Mouse (Mus musculus) spleen, adult 10 weeks (tissue): ENCODE results near the gene Trip10. TPM values are rescaled to one million over a fixed set of nuclear protein-coding genes. Genes with fewer than 3 reads are reported as not detected.

ENCODE experiments used
- polyA plus RNA-seq: library from polyadenylated mRNA; stranded (reverse); fragments of 350-450 nt; fragmentation: Illumina TruSeq; extraction: RNeasy Lipid Tissue Mini Kit (QIAGEN cat#74804); gene quantifications from one replicate; pipeline ENCODE4 v1.2.3, GENCODE M21; 2015; ENCODE audit warnings: low replicate concordance; ENCODE audit not compliant: insufficient read depth

Gene Trip10
- 18.0 TPM for polyA plus RNA-seq

GRCm38 (mm10) chr17:57249186-57250181 lies at the start of gene Trip10:
Gene Trip10 (plus strand): TSS chr17:57249455.

GRCm38 (mm10) chr17:57228014-57228413 lies 21.2 kb upstream of the Trip10 start, which contains the start of gene C3:
Gene C3 (minus strand): TSS chr17:57228136.

DNA sequence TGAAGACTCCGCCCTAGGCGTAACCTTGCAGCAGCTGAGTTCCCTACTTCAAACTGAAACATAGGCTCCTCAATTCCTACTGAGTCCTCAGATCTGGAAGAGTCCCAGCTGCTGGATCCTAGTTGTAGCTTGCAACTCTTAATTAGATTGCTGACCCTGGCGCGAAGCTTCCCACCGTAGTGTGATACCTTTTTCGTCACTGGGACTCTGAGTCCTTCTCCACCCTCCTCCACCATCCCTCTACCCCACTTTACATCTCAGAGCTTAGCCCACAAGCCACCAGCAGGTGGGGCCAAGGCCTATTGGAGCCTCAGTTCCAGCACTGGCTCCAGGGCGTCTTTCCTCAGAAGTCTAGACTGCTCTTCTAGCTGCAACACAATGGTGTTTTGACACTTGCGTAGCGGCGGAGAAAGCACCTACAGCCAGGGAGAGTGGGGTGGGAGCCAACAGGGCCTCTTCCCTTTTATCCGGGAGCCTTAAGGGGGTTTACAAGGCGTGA lies 1.0 kb upstream of the Trip10 start, which contains the start of gene Gpr108:
Gene Gpr108 (minus strand): TSS at position 246 of the 499 bp plus-strand sequence.

GRCm38 (mm10) chr17:57278943-57279590 lies 29.8 kb downstream of the Trip10 start, which contains the start of gene Vav1:
Gene Vav1 (plus strand): TSS chr17:57279100.

Other genes starting within 250 kb of the Trip10 start
- gene Pspn, start 249.4 kb upstream of the Trip10 start, polyA plus RNA-seq: not detected
- gene Gtf2f1, start 238.2 kb upstream of the Trip10 start, polyA plus RNA-seq: 29.0 TPM
- gene Gm17949, start 238.0 kb upstream of the Trip10 start, polyA plus RNA-seq: not detected
- gene Khsrp, start 217.9 kb upstream of the Trip10 start, polyA plus RNA-seq: 40.8 TPM
- not detected for gene Slc25a41, start 207.8 kb upstream of the Trip10 start, polyA plus RNA-seq
- 0.84 TPM for gene Crb3, start 190.3 kb upstream of the Trip10 start, polyA plus RNA-seq
- gene Slc25a23, start 189.6 kb upstream of the Trip10 start, polyA plus RNA-seq: 10.4 TPM
- gene Dennd1c, start 170.9 kb upstream of the Trip10 start, polyA plus RNA-seq: 128 TPM
- 0.83 TPM for gene Tubb4a, start 161.7 kb upstream of the Trip10 start, polyA plus RNA-seq
- gene Tnfsf9, start 144.1 kb upstream of the Trip10 start, polyA plus RNA-seq: 2.3 TPM
- not detected for gene Cd70, start 99.7 kb upstream of the Trip10 start, polyA plus RNA-seq
- 6.5 TPM for gene Tnfsf14, start 55.3 kb upstream of the Trip10 start, polyA plus RNA-seq
- gene C3, start 21.3 kb upstream of the Trip10 start, polyA plus RNA-seq: 530 TPM
- 32.8 TPM for gene Gpr108, start 1.0 kb upstream of the Trip10 start, polyA plus RNA-seq
- 106 TPM for gene Vav1, start 29.6 kb downstream of the Trip10 start, polyA plus RNA-seq
- 87.2 TPM for gene Adgre1, start 109.2 kb downstream of the Trip10 start, polyA plus RNA-seq